26 mouse cellular contexts compared by ENCODE assay signal in genomic region chr14:38959367-38959766, GRCm38 (mm10).
"Had no signal": no experiment of that assay in that cellular context is flagged by ENCODE, and none has a peak within 500 bp of the region (broad histone marks: within the 10 kb centered on the region; RNA-seq: fewer than 3 reads in every experiment).

No protein-coding gene starts in this region.

- H3K36me3 ChIP-seq: heart, embryonic 13.5 days; heart, embryonic 15.5 days; hindbrain, embryonic 15.5 days; kidney, embryonic 15.5 days; limb, embryonic 10.5 days; limb, embryonic 12.5 days; liver, embryonic 13.5 days; liver, embryonic 15.5 days had no signal

- H3K27me3 ChIP-seq: heart, embryonic 13.5 days; heart, embryonic 15.5 days; hindbrain, embryonic 15.5 days; kidney, embryonic 15.5 days; limb, embryonic 12.5 days; liver, embryonic 13.5 days; liver, embryonic 15.5 days had no signal

- ATAC-seq: hindbrain, postnatal 0 days; intestine, embryonic 16.5 days had no signal

- H3K9me3 ChIP-seq: heart, embryonic 13.5 days; heart, embryonic 15.5 days; hindbrain, embryonic 15.5 days; kidney, embryonic 15.5 days; limb, embryonic 10.5 days; limb, embryonic 12.5 days; liver, embryonic 13.5 days; liver, embryonic 15.5 days had no signal

- H3K27ac ChIP-seq: heart, adult 2 months; heart, embryonic 13.5 days; heart, embryonic 15.5 days; hindbrain, embryonic 15.5 days; hindbrain, postnatal 0 days; kidney, embryonic 15.5 days; kidney, postnatal 0 days; left cerebral cortex, adult 2 months; limb, embryonic 10.5 days; limb, embryonic 12.5 days; liver, embryonic 13.5 days; liver, embryonic 15.5 days had no signal

- H3K9ac ChIP-seq: heart, embryonic 13.5 days; heart, embryonic 15.5 days; hindbrain, embryonic 15.5 days; kidney, embryonic 15.5 days; limb, embryonic 12.5 days; liver, embryonic 13.5 days; liver, embryonic 15.5 days had no signal

- H3K4me1 ChIP-seq: heart, embryonic 13.5 days; heart, embryonic 15.5 days; hindbrain, embryonic 15.5 days; kidney, embryonic 15.5 days; limb, embryonic 10.5 days; limb, embryonic 12.5 days; liver, embryonic 13.5 days; liver, embryonic 15.5 days had no signal

- DNase-seq: gastrocnemius, postnatal 14 days; gastrocnemius, postnatal 36 days; heart, adult 11 months; heart, adult 2 months; heart, postnatal 14 days; heart, postnatal 36 days; kidney, adult 11 months; kidney, adult 2 months; kidney, adult 9 months; kidney, postnatal 14 days; kidney, postnatal 36 days; liver; liver, embryonic 13.5 days had no signal

- H3K4me3 ChIP-seq: heart, adult 2 months; heart, embryonic 13.5 days; heart, embryonic 15.5 days; hindbrain, embryonic 15.5 days; kidney, embryonic 15.5 days; left cerebral cortex, adult 2 months; limb, embryonic 10.5 days; limb, embryonic 12.5 days; liver, embryonic 13.5 days; liver, embryonic 15.5 days had no signal

- H3K4me2 ChIP-seq: heart, embryonic 11.5 days; heart, embryonic 13.5 days; heart, embryonic 15.5 days; hindbrain, embryonic 15.5 days; kidney, embryonic 15.5 days; limb, embryonic 12.5 days; liver, embryonic 11.5 days; liver, embryonic 13.5 days; liver, embryonic 15.5 days had no signal
